Mouse (Mus musculus): ENCODE results near the gene Gm10352. TPM values are rescaled to one million over a fixed set of nuclear protein-coding genes. Genes with fewer than 3 reads are reported as not detected.
"Not testable (repeated sequence)": the region's sequence is repeated elsewhere in the genome, so short reads cannot be mapped to it uniquely, and the experiment has no call there.

Gm10352 gene
- polyA plus RNA-seq (2015; fragmentation: Nextera tagmentation; extraction: Ambion mirVana): not detected in 2 replicates

GRCm38 (mm10) chrY:2900689-2901088, at the start of gene Gm10352:
TSS of gene Gm10352 (plus strand) at chrY:2900989.
- WGBS: no CpG with 5 or more reads among the region's 9 CpGs
- ATAC-seq (ENCODE audit: low FRiP score, low TSS enrichment); H3K27me3 ChIP-seq (ENCODE audit: control insufficient read depth, insufficient read depth, low read length); H3K9ac ChIP-seq (ENCODE audit: low read length); H3K4me3 ChIP-seq (ENCODE audit: low read depth, low read length); H3K4me1 ChIP-seq (replicated peaks; ENCODE audit: control insufficient read depth, insufficient read depth); H3K4me2 ChIP-seq (replicated peaks; ENCODE audit: low read depth); DNase-seq (ENCODE audit: low spot score); H3K36me3 ChIP-seq (ENCODE audit: control insufficient read depth, insufficient read depth, low read length); H3K9me3 ChIP-seq (ENCODE audit: control insufficient read depth, low read length); H3K27ac ChIP-seq (replicated peaks): not testable (repeated sequence)

GRCm38 (mm10) chrY:2932282-2932681, 31.5 kb downstream of the Gm10352 start, which contains the start of gene Gm29289:
TSS of gene Gm29289 (plus strand) at chrY:2932582.
- not testable (repeated sequence) for H3K27ac ChIP-seq (replicated peaks); ATAC-seq (ENCODE audit: low FRiP score, low TSS enrichment); DNase-seq (ENCODE audit: low spot score); H3K4me2 ChIP-seq (replicated peaks; ENCODE audit: low read depth); H3K9me3 ChIP-seq (ENCODE audit: control insufficient read depth, low read length); H3K4me3 ChIP-seq (ENCODE audit: low read depth, low read length); H3K27me3 ChIP-seq (ENCODE audit: control insufficient read depth, insufficient read depth, low read length); H3K36me3 ChIP-seq (ENCODE audit: control insufficient read depth, insufficient read depth, low read length); H3K9ac ChIP-seq (ENCODE audit: low read length); H3K4me1 ChIP-seq (replicated peaks; ENCODE audit: control insufficient read depth, insufficient read depth)
- WGBS: no CpG with 5 or more reads among the region's 9 CpGs

Other genes starting within 250 kb of the Gm10352 start
- gene Sry, start 237.3 kb upstream of the Gm10352 start, polyA plus RNA-seq (2015; fragmentation: Nextera tagmentation; extraction: Ambion mirVana): not detected in 2 replicates
- gene H2al2b, start 180.3 kb upstream of the Gm10352 start, polyA plus RNA-seq (2015; fragmentation: Nextera tagmentation; extraction: Ambion mirVana): not detected in 2 replicates
- not detected in 2 replicates for gene Gm4064, start 104.8 kb upstream of the Gm10352 start, polyA plus RNA-seq (2015; fragmentation: Nextera tagmentation; extraction: Ambion mirVana)
- not detected in 2 replicates for gene Rbmy, start 70.3 kb upstream of the Gm10352 start, polyA plus RNA-seq (2015; fragmentation: Nextera tagmentation; extraction: Ambion mirVana)
- not detected in 2 replicates for gene Gm10256, start 70.3 kb upstream of the Gm10352 start, polyA plus RNA-seq (2015; fragmentation: Nextera tagmentation; extraction: Ambion mirVana)
- not detected in 2 replicates for gene Gm29289, start 31.6 kb downstream of the Gm10352 start, polyA plus RNA-seq (2015; fragmentation: Nextera tagmentation; extraction: Ambion mirVana)